Mouse (Mus musculus): Measurements from ENCODE around the gene Kdelc2.

Kdelc2 gene

DNA sequence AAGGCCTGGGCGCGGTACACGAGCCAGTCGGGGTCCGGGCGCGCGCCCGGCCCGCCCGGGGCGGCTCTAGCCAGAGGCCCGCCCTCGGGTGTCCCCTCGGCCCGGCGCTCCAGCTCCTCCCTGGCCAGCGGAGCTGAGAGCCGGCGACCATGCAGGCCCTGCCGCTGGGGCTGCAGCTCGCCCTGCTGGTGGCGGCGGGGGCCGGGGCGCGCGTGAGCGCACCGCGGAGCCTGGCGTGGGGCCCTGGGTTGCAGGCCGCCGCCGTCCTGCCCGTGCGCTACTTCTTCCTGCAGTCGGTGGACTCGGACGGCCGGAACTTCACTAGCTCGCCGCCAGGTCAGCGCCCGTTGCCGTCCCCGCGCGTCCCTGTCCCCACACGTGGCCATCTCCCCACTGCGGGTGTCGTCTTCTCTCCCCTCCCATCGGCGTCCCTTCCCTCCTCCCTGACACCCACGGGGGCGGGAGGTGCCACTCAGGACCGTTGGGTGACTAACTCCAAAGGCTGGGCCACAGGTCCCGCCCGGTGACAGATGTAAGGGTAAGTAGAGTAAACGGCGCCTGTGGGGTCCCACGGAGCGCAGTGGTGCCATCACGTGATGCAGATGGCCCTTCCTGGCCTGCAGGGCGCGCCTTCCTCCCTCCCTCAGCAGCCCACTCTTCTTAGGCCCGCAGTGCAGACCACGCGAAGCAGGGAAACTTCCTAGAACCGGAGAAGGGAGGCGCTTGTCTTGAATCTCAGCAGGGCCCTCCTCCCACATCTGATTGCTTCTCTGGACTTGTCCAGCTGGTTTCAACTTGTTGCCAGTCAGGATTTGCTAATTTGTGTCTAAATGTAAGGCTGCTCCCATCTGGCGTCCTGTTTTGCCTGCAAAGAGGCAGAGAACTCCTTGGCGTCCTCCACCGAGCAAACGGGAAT lies at the start of gene Kdelc2:
Gene Kdelc2, plus strand, starts transcription at position 75 of the 916 bp plus-strand sequence.
- peak; percentile 81 for DNase-seq (ENCODE audit: low spot score)

GRCm38 (mm10) chr9:53335131-53335530 lies 48.7 kb upstream of the Kdelc2 start:
- DNase-seq (ENCODE audit: low spot score), result no peak

GRCm38 (mm10) chr9:53339603-53340002 lies 44.2 kb upstream of the Kdelc2 start:
- no peak for DNase-seq (ENCODE audit: low spot score)

- no peak for DNase-seq (ENCODE audit: low spot score)
Measured at GRCm38 (mm10) chr9:53340328-53340916, 43.4 kb upstream of the Kdelc2 start.

- no peak for DNase-seq (ENCODE audit: low spot score)
Measured at GRCm38 (mm10) chr9:53340969-53341368, 42.9 kb upstream of the Kdelc2 start.

GRCm38 (mm10) chr9:53341981-53342380 lies 41.8 kb upstream of the Kdelc2 start:
- DNase-seq (ENCODE audit: low spot score), result no peak

DNA sequence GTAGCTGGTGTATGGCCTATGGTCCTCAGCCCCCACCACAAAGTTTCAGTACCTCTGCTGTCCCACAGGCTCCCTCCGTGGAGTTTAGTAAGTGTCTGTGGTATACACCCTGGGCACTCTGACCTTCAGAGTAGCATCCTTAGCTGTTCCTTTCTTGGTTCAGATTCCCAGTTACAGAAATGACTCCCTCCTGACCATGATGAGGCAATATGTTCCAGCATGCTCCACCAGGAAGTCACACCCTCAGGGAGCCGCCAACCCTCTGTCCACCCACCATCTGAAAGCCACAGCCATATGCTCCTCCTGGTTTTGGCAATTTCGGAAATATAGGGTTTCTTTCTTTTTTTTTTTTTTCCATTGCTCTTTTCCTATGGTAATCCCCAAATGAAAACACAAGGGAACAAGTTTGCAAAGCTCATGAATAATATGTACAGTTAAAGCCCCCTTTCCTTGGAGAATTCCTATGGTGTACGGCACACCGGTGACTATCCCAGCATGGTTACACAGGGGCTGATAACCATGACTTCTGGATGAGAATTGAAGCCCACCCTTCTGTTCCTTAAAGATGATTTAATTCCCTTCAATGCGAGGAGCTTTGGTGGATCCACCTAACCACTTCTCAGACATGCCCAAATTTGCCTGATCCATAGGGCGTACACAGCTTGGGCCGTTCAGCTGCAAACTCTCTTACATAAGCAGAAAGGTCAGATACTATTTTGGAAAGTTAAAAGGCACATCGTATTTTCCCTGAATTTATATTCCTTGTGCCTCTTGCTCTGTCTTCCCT lies 39.0 kb upstream of the Kdelc2 start:
- DNase-seq (ENCODE audit: low spot score), result no peak

- no peak for DNase-seq (ENCODE audit: low spot score)
Measured at GRCm38 (mm10) chr9:53345728-53346127, 38.1 kb upstream of the Kdelc2 start.

DNA sequence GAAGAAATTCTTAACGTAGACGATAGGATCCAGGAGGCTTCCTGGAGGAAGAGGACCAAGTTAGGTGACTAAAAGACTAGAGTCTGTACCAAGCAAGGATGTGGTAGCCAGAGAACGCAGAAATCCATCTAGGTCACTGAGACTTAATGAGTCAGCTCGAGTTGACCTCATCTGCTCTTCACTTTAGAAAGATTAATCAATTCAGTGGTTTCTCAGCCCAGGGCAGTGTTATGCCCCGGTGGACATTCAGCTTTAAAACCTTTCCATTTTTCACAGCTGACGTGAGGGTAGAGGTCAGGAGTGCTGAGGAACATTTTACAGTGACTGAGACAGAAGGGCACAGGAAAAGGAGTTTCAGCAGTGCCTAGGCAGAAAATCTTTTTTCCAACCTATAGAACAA lies 37.4 kb upstream of the Kdelc2 start:
- DNase-seq (ENCODE audit: low spot score), result no peak

GRCm38 (mm10) chr9:53349211-53349610 lies 34.6 kb upstream of the Kdelc2 start:
- DNase-seq (ENCODE audit: low spot score), result no peak

- no peak for DNase-seq (ENCODE audit: low spot score)
Measured at GRCm38 (mm10) chr9:53350331-53350730, 33.5 kb upstream of the Kdelc2 start.

GRCm38 (mm10) chr9:53351899-53352298 lies 31.9 kb upstream of the Kdelc2 start:
- DNase-seq (ENCODE audit: low spot score), result no peak

GRCm38 (mm10) chr9:53353161-53353560 lies 30.7 kb upstream of the Kdelc2 start:
- no peak for DNase-seq (ENCODE audit: low spot score)

DNA sequence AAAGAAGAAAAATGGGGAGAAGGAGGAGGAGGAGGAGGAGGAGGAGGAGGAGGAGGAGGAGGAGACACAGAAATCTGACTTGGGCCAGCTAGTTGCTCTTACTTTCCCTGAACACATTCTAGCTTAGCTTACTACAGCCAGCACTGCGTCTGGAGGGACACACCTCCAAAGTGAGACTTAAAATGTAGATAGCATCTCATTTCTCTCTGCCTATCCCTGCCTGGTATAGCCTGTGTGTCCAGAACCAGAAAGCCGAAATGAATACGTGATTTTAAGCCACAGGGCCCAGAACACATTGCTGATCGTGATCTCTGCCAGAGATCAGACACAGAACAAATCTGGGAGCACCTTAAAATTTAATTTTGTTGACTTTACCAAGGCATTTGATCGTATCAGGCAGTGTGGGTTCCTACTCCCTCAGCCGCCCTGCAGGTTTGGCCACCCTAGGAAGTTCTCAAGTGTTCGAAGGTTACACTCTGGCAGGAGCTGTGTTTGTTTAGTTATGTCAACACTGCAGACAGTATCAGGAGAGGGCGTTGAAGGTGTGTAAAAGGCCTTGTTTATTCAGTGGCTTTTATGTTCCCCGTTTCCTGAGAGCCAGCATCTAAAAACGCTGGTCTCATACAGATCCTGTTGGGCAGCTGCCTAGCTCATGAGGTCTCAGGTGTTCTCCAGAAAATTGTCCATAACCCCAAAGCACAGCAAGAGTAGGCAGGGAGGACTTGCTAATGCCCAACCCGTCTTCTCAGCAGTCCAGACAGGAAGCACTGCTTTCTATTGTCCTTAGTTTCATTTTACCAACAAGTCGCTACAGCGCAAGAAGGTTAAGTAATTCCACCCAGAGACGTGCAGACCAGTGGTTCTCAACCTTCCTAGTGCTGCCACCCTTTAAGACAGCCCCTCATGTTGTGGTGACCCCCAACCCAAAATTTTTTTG lies 27.3 kb upstream of the Kdelc2 start:
- no peak for DNase-seq (ENCODE audit: low spot score)

DNA sequence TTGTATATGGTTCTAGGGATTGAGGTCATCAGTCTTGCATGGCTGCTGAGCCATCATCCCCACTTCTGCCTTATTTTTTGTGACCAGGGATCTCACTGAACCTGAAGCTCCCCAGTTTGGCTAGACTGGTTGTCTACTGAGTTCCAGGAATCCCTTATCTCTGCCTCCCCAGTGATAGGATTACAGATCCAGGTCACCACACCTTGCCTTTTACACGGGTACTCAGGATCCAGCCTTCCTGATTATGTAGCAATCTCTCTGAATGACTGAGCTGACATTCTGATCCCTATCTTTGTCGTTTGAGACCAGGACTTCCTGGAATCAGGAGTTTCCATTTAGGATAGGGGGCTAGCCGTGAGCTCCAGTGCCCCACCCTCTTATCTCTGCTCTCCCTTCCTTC lies 12.5 kb upstream of the Kdelc2 start:
- DNase-seq (ENCODE audit: low spot score), result no peak

- no peak for DNase-seq (ENCODE audit: low spot score)
Measured at GRCm38 (mm10) chr9:53375907-53376306, 7.9 kb upstream of the Kdelc2 start.

GRCm38 (mm10) chr9:53376820-53377219 lies 7.0 kb upstream of the Kdelc2 start:
- DNase-seq (ENCODE audit: low spot score), result no peak

- no peak for DNase-seq (ENCODE audit: low spot score)
Measured at GRCm38 (mm10) chr9:53377597-53377996, 6.2 kb upstream of the Kdelc2 start.

DNA sequence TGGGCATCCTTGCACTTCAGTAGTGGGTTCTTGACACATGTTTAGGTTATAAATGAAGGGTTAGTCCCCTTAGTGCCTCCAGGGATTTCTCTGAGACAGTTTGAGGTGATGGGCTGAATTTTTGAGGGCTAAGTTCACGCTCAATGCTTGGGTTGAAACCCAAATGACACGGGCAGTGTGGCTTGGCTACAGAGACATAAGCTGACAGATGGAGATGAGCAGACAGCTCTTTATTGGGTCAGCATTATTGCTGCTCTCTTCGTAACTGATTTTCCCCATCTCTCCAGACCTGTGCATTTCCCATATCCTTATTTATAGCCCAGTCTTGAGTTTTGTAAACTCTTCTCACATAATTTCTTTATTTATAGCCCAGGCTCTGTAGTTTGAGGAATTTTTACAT lies 5.7 kb upstream of the Kdelc2 start:
- no peak for DNase-seq (ENCODE audit: low spot score)

DNA sequence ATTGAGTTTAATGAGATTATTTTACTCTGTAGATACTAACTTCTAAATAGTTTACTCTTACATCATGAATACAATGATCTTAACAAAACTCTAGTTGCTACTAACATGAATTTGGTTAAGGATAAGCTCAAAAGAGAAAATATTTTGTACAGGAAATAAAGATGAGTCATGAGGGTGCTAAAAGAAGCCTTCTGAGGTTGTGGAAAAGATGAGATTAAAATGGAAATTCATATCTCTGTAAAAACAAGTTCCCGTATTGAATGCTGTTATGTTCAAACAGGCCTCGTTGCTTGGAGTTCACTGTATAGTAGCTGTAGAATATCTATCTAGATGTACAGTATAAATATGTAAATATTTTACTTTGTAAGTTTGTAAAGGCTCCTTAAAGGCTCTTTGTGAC lies 3.2 kb upstream of the Kdelc2 start:
- no peak for DNase-seq (ENCODE audit: low spot score)

DNA sequence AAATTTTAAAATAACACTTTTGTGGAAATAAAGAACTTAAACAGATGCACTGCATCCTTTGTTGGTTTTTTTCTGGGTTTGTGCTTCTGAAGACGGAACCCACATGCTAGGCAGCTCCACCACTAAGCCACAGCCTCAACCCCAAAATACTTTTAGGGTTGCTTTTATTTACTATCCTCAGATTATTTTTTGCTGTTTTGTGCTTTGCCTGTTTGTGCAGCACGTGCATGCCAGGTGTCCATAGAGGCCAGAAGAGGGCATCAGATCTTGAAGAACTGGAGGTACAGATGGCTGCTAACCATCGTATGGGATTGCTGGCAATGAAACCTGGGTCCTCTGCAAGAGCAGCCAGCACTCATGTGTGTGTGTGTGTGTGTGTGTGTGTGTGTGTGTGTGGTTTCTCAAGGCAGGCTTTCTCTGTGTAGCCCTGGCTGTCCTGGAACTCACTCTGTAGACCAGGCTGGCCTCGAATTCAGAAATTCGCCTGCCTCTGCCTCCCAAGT lies 2.7 kb upstream of the Kdelc2 start:
- DNase-seq (ENCODE audit: low spot score), result no peak

Data from MN1 (cell line).